Mouse (Mus musculus): ENCODE measurements around the gene Igsf21. TPM values are rescaled to one million over a fixed set of nuclear protein-coding genes. Genes with fewer than 3 reads are reported as not detected.

Igsf21 gene
- 10 to 100 TPM; 72.2 to 82.7 (median 76.7) TPM for total RNA-seq (2022)

GRCm38 (mm10) chr4:140246180-140247005 is at the start of gene Igsf21:
Igsf21 (minus strand) TSS chr4:140246784.
- DNase-seq (ENCODE audit: low spot score in 2 of 2), result peak in 1 of 2 experiments; percentile 34

- peak; percentile 21 to 30 for DNase-seq (ENCODE audit: low spot score in 2 of 2)
Measured at GRCm38 (mm10) chr4:140285726-140286316, 39.2 kb upstream of the Igsf21 start.

- no peak for DNase-seq (ENCODE audit: low spot score in 2 of 2)
Measured at GRCm38 (mm10) chr4:140283398-140283797, 36.8 kb upstream of the Igsf21 start.

GRCm38 (mm10) chr4:140278269-140278668 is 31.7 kb upstream of the Igsf21 start:
- DNase-seq (ENCODE audit: low spot score in 2 of 2), result peak in 1 of 2 experiments; percentile 62

GRCm38 (mm10) chr4:140271913-140272312 is 25.3 kb upstream of the Igsf21 start:
- no peak for DNase-seq (ENCODE audit: low spot score in 2 of 2)

- peak in 1 of 2 experiments; percentile 25 for DNase-seq (ENCODE audit: low spot score in 2 of 2)
Measured at GRCm38 (mm10) chr4:140270451-140270850, 23.9 kb upstream of the Igsf21 start.

GRCm38 (mm10) chr4:140269184-140269840 is 22.7 kb upstream of the Igsf21 start:
- DNase-seq (ENCODE audit: low spot score in 2 of 2), result no peak

- DNase-seq (ENCODE audit: low spot score in 2 of 2), result no peak
Measured at GRCm38 (mm10) chr4:140267835-140268234, 21.3 kb upstream of the Igsf21 start.

GRCm38 (mm10) chr4:140267086-140267485 is 20.5 kb upstream of the Igsf21 start:
- DNase-seq (ENCODE audit: low spot score in 2 of 2), result no peak

- DNase-seq (ENCODE audit: low spot score in 2 of 2), result no peak
Measured at GRCm38 (mm10) chr4:140258968-140259367, 12.4 kb upstream of the Igsf21 start.

- DNase-seq (ENCODE audit: low spot score in 2 of 2), result peak in 1 of 2 experiments; percentile 56
Measured at GRCm38 (mm10) chr4:140252369-140252768, 5.8 kb upstream of the Igsf21 start.

GRCm38 (mm10) chr4:140249011-140249744 is 2.6 kb upstream of the Igsf21 start:
- peak; percentile 25 to 35 for DNase-seq (ENCODE audit: low spot score in 2 of 2)

GRCm38 (mm10) chr4:140248396-140248795 is 1.8 kb upstream of the Igsf21 start:
- DNase-seq (ENCODE audit: low spot score in 2 of 2), result no peak

- DNase-seq (ENCODE audit: low spot score in 2 of 2), result no peak
Measured at GRCm38 (mm10) chr4:140247006-140248003, 721 bp upstream of the Igsf21 start.

- peak; percentile 15 to 37 for DNase-seq (ENCODE audit: low spot score in 2 of 2)
Measured at GRCm38 (mm10) chr4:140245286-140246179, 1.1 kb downstream of the Igsf21 start.

- no peak for DNase-seq (ENCODE audit: low spot score in 2 of 2)
Measured at GRCm38 (mm10) chr4:140244835-140245234, 1.7 kb downstream of the Igsf21 start.

GRCm38 (mm10) chr4:140244161-140244813 is 2.3 kb downstream of the Igsf21 start:
- DNase-seq (ENCODE audit: low spot score in 2 of 2), result no peak

- no peak for DNase-seq (ENCODE audit: low spot score in 2 of 2)
Measured at GRCm38 (mm10) chr4:140243231-140243630, 3.4 kb downstream of the Igsf21 start.

GRCm38 (mm10) chr4:140242291-140242690 is 4.3 kb downstream of the Igsf21 start:
- no peak for DNase-seq (ENCODE audit: low spot score in 2 of 2)

Data from left cerebral cortex, adult 8-10 months (tissue).